Mouse (Mus musculus): ENCODE data around the gene Fam219a.

- no peak for TF ChIP-seq CTCF (IDR thresholded peaks at IDR 0.05; ENCODE audit: low read depth)
- TF ChIP-seq EP300 (IDR thresholded peaks at IDR 0.05; ENCODE audit: low read depth) = no peak
Observed at GRCm38 (mm10) chr4:41507326-41507924, 61.9 kb downstream of the Fam219a start.

Data from liver, postnatal 0 days (tissue).